Mouse (Mus musculus): ENCODE measurements around the gene 1700020D05Rik. TPM values are rescaled to one million over a fixed set of nuclear protein-coding genes. Genes with fewer than 3 reads are reported as not detected.

Gene 1700020D05Rik
- polyA plus RNA-seq, 1 experiment from 2014 or later = 0.16 TPM

- 83% methylated on average over 7 of the region's 7 CpGs for WGBS
- no peaks in the 10 kb centered on the region for H3K27me3 ChIP-seq
- H3K9me3 ChIP-seq (replicated peaks) = no peaks in the 10 kb centered on the region
- H3K9ac ChIP-seq = no peak overlapping the region
- H3K4me1 ChIP-seq = peaks cover 2% of the 10 kb centered on the region; the same call in 1 of the 2 replicates
- no peak overlapping the region for H3K4me2 ChIP-seq (replicated peaks)
- H3K36me3 ChIP-seq = no peaks in the 10 kb centered on the region
- no peak overlapping the region for H3K4me3 ChIP-seq (replicated peaks)
- no peak for ATAC-seq (ENCODE audit: insufficient number of reproducible peaks, low FRiP score, low TSS enrichment, low read depth)
- H3K27ac ChIP-seq (replicated peaks) = no peak overlapping the region
Measured at GRCm38 (mm10) chr19:5515840-5516777, 12.5 kb upstream of the 1700020D05Rik start.

- H3K4me3 ChIP-seq (replicated peaks) = no peak overlapping the region
- 80% methylated on average over 3 of the region's 3 CpGs for WGBS
- H3K4me1 ChIP-seq = peaks cover 18% of the 10 kb centered on the region
- H3K27ac ChIP-seq (replicated peaks) = no peak overlapping the region
- no peak overlapping the region for H3K4me2 ChIP-seq (replicated peaks)
- ATAC-seq (ENCODE audit: insufficient number of reproducible peaks, low FRiP score, low TSS enrichment, low read depth) = no peak
- no peaks in the 10 kb centered on the region for H3K36me3 ChIP-seq
- no peaks in the 10 kb centered on the region for H3K27me3 ChIP-seq
- H3K9ac ChIP-seq = no peak overlapping the region
- H3K9me3 ChIP-seq (replicated peaks) = no peaks in the 10 kb centered on the region
Measured at GRCm38 (mm10) chr19:5513005-5513349, 9.4 kb upstream of the 1700020D05Rik start.

- ATAC-seq (ENCODE audit: insufficient number of reproducible peaks, low FRiP score, low TSS enrichment, low read depth) = no peak
- H3K36me3 ChIP-seq = no peaks in the 10 kb centered on the region
- H3K4me1 ChIP-seq = peaks cover 18% of the 10 kb centered on the region
- no peak overlapping the region for H3K4me2 ChIP-seq (replicated peaks)
- 83% methylated on average over 12 of the region's 12 CpGs for WGBS
- H3K9ac ChIP-seq = no peak overlapping the region
- no peak overlapping the region for H3K27ac ChIP-seq (replicated peaks)
- H3K9me3 ChIP-seq (replicated peaks) = no peaks in the 10 kb centered on the region
- no peak overlapping the region for H3K4me3 ChIP-seq (replicated peaks)
- H3K27me3 ChIP-seq = no peaks in the 10 kb centered on the region
Measured at GRCm38 (mm10) chr19:5512091-5513004, 8.8 kb upstream of the 1700020D05Rik start.

- Histone ChIP-seq H3K4me3 (replicated peaks) (peak overlapping the region; percentile 53), H3K27ac (replicated peaks) (peak overlapping the region; percentile 63; the same call in 1 of the 2 replicates), H3K4me1 (peaks cover 18% of the 10 kb centered on the region), H3K9ac (peak overlapping the region; percentile 49), H3K27me3 (no peaks in the 10 kb centered on the region), H3K9me3 (replicated peaks) (no peaks in the 10 kb centered on the region), H3K4me2 (replicated peaks) (peak overlapping the region; percentile 83), H3K36me3 (no peaks in the 10 kb centered on the region)
- WGBS = 47% methylated on average over 15 of the region's 15 CpGs
- no peak for ATAC-seq (ENCODE audit: insufficient number of reproducible peaks, low FRiP score, low TSS enrichment, low read depth)
Measured at GRCm38 (mm10) chr19:5511074-5511632, 7.6 kb upstream of the 1700020D05Rik start.

- Histone ChIP-seq H3K4me1 (peaks cover 18% of the 10 kb centered on the region), H3K4me3 (replicated peaks) (peak within 1 kb of the TSS; percentile 53), H3K4me2 (replicated peaks) (peak within 1 kb of the TSS; percentile 83), H3K27ac (replicated peaks) (peak within 1 kb of the TSS; percentile 63), H3K9ac (peak within 1 kb of the TSS; percentile 49), H3K27me3 (no peaks in the 10 kb centered on the region), H3K9me3 (replicated peaks) (no peaks in the 10 kb centered on the region), H3K36me3 (no peaks in the 10 kb centered on the region)
- ATAC-seq (ENCODE audit: insufficient number of reproducible peaks, low FRiP score, low TSS enrichment, low read depth) = peak; percentile 99
- 2% methylated on average over 47 of the region's 47 CpGs for WGBS
Measured at GRCm38 (mm10) chr19:5510031-5511026, 6.7 kb upstream of the 1700020D05Rik start, which contains the start of gene Snx32. TSS of gene Snx32 (minus strand) at chr19:5510538.

GRCm38 (mm10) chr19:5500330-5500875 is 3.2 kb downstream of the 1700020D05Rik start:
- Histone ChIP-seq H3K27ac (replicated peaks) (no peak overlapping the region), H3K4me2 (replicated peaks) (no peak overlapping the region), H3K36me3 (peaks cover 24% of the 10 kb centered on the region), H3K9ac (no peak overlapping the region), H3K4me3 (replicated peaks) (no peak overlapping the region), H3K4me1 (no peaks in the 10 kb centered on the region), H3K27me3 (no peaks in the 10 kb centered on the region), H3K9me3 (replicated peaks) (no peaks in the 10 kb centered on the region)
- 80% methylated on average over 2 of the region's 2 CpGs for WGBS
- no peak for ATAC-seq (ENCODE audit: insufficient number of reproducible peaks, low FRiP score, low TSS enrichment, low read depth)

GRCm38 (mm10) chr19:5496052-5496370 is 7.6 kb downstream of the 1700020D05Rik start:
- Histone ChIP-seq H3K9me3 (replicated peaks) (no peaks in the 10 kb centered on the region), H3K4me2 (replicated peaks) (no peak overlapping the region)
- 88% methylated on average over 16 of the region's 16 CpGs for WGBS

GRCm38 (mm10) chr19:5495353-5496051 is 8.1 kb downstream of the 1700020D05Rik start:
- no peak overlapping the region for H3K4me3 ChIP-seq (replicated peaks)
- no peak overlapping the region for H3K27ac ChIP-seq (replicated peaks)
- H3K4me2 ChIP-seq (replicated peaks) = no peak overlapping the region
- H3K27me3 ChIP-seq = no peaks in the 10 kb centered on the region
- 75% methylated on average over 12 of the region's 12 CpGs for WGBS
- H3K36me3 ChIP-seq = peaks cover 49% of the 10 kb centered on the region
- ATAC-seq (ENCODE audit: insufficient number of reproducible peaks, low FRiP score, low TSS enrichment, low read depth) = no peak
- H3K9ac ChIP-seq = no peak overlapping the region
- peaks cover 15% of the 10 kb centered on the region for H3K4me1 ChIP-seq
- H3K9me3 ChIP-seq (replicated peaks) = no peaks in the 10 kb centered on the region

More at GRCm38 (mm10) chr19:5496052-5496370, 7.6 kb downstream of the 1700020D05Rik start:
- Histone ChIP-seq H3K27ac (replicated peaks) (no peak overlapping the region), H3K4me1 (peaks cover 15% of the 10 kb centered on the region), H3K27me3 (no peaks in the 10 kb centered on the region), H3K9ac (no peak overlapping the region), H3K4me3 (replicated peaks) (no peak overlapping the region), H3K36me3 (peaks cover 49% of the 10 kb centered on the region)
- ATAC-seq (ENCODE audit: insufficient number of reproducible peaks, low FRiP score, low TSS enrichment, low read depth) = no peak

GRCm38 (mm10) chr19:5494314-5494713 is 9.3 kb downstream of the 1700020D05Rik start:
- Histone ChIP-seq H3K27ac (replicated peaks) (no peak overlapping the region), H3K4me2 (replicated peaks) (no peak overlapping the region), H3K4me3 (replicated peaks) (no peak overlapping the region), H3K27me3 (no peaks in the 10 kb centered on the region), H3K9ac (no peak overlapping the region), H3K36me3 (peaks cover 49% of the 10 kb centered on the region), H3K9me3 (replicated peaks) (no peaks in the 10 kb centered on the region), H3K4me1 (peaks cover 21% of the 10 kb centered on the region)
- 85% methylated on average over 3 of the region's 3 CpGs for WGBS
- no peak for ATAC-seq (ENCODE audit: insufficient number of reproducible peaks, low FRiP score, low TSS enrichment, low read depth)

Data from embryonic facial prominence, embryonic 15.5 days (tissue).